In the genomic region with DNA sequence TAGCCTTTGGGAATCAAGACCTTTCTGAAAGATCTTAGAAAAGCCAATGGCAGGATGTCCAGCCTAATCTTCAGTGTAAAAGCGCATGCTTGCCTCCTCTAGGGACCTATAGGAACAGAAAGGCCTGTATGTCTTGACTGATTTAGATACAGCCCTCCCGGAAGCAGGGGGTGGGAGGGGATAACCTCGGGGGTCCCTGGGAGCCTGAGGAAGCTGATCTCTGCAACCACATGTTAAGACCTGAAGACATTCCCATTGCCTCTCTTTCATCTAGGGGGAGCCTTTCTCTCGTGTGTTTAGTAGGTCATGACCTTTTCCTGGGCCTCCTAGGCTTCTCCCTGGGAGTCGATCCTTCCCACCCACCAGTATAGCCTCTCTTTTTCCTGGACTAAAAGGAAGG, we compare ENCODE assay signal across 24 mouse cellular contexts.
DNase-seq lines count a peak whose midpoint lies in the region; ATAC-seq and TF ChIP-seq lines count a peak whose summit lies in the region.
"Had no signal": no experiment of that assay in that cellular context is flagged by ENCODE, and none has a peak within 500 bp of the region (broad histone marks: within the 10 kb centered on the region; RNA-seq: fewer than 3 reads in every experiment).

No protein-coding gene starts in this region.

- H3K36me3 ChIP-seq in forebrain, embryonic 10.5 days (replicated peaks) = no peaks in the 10 kb centered on the region
- no peaks in the 10 kb centered on the region for H3K36me3 ChIP-seq in forebrain, embryonic 12.5 days (replicated peaks)
- no peaks in the 10 kb centered on the region for H3K36me3 ChIP-seq in liver, postnatal 0 days (replicated peaks; ENCODE audit: insufficient read depth, low read length)
- no peaks in the 10 kb centered on the region for H3K36me3 ChIP-seq in liver, embryonic 11.5 days (ENCODE audit: control insufficient read depth, insufficient read depth, low read length)
- H3K36me3 ChIP-seq in limb, embryonic 10.5 days = no peaks in the 10 kb centered on the region
- H3K36me3 ChIP-seq: embryonic facial prominence, embryonic 13.5 days; forebrain, embryonic 15.5 days; heart, embryonic 10.5 days; intestine, embryonic 15.5 days had no signal

- peaks cover 54% of the 10 kb centered on the region for H3K4me1 ChIP-seq in forebrain, embryonic 10.5 days
- peaks cover 25% of the 10 kb centered on the region for H3K4me1 ChIP-seq in forebrain, embryonic 12.5 days
- H3K4me1 ChIP-seq in liver, postnatal 0 days (ENCODE audit: insufficient read depth) = peaks cover 29% of the 10 kb centered on the region
- peaks cover 7% of the 10 kb centered on the region; the same call in 1 of the 2 replicates for H3K4me1 ChIP-seq in liver, embryonic 11.5 days (replicated peaks; ENCODE audit: control insufficient read depth, insufficient read depth, low read length)
- peaks cover 56% of the 10 kb centered on the region for H3K4me1 ChIP-seq in limb, embryonic 10.5 days

- TF ChIP-seq EP300 in liver, postnatal 0 days (IDR thresholded peaks at IDR 0.05; ENCODE audit: low read depth) = no peak

- no peak overlapping the region for H3K9ac ChIP-seq in forebrain, embryonic 12.5 days
- no peak overlapping the region for H3K9ac ChIP-seq in liver, postnatal 0 days (replicated peaks)
- H3K9ac ChIP-seq in liver, embryonic 11.5 days (ENCODE audit: low read depth, low read length) = no peak overlapping the region
- H3K9ac ChIP-seq: embryonic facial prominence, embryonic 13.5 days; forebrain, embryonic 15.5 days; hindbrain, embryonic 14.5 days; intestine, embryonic 15.5 days had no signal

- peaks cover 59% of the 10 kb centered on the region for H3K27me3 ChIP-seq in forebrain, embryonic 10.5 days (ENCODE audit: poor library complexity, severe bottlenecking)
- H3K27me3 ChIP-seq in forebrain, embryonic 12.5 days = peaks cover 13% of the 10 kb centered on the region; the same call in 1 of the 2 replicates
- 0 out of 2 replicates have a peak, but pooled peaks cover 3% of the 10 kb centered on the region for H3K27me3 ChIP-seq in liver, postnatal 0 days (ENCODE audit: insufficient read depth, low read length)
- no peaks in the 10 kb centered on the region for H3K27me3 ChIP-seq in liver, embryonic 11.5 days (replicated peaks; ENCODE audit: control insufficient read depth, insufficient read depth, low read length)
- H3K27me3 ChIP-seq in limb, embryonic 10.5 days (ENCODE audit: low read depth, poor library complexity, severe bottlenecking) = no peaks in the 10 kb centered on the region
- H3K27me3 ChIP-seq: embryonic facial prominence, embryonic 13.5 days; forebrain, embryonic 15.5 days; intestine, embryonic 15.5 days; Patski had no signal

- H3K27ac ChIP-seq in forebrain, embryonic 10.5 days = peak overlapping the region; percentile 16; the same call in 1 of the 2 replicates
- H3K27ac ChIP-seq in forebrain, embryonic 12.5 days = no peak overlapping the region
- no peak overlapping the region for H3K27ac ChIP-seq in liver, postnatal 0 days (ENCODE audit: low read depth)
- no peak overlapping the region for H3K27ac ChIP-seq in liver, embryonic 11.5 days (ENCODE audit: low read depth, low read length)
- peak overlapping the region; percentile 67 for H3K27ac ChIP-seq in limb, embryonic 10.5 days
- H3K27ac ChIP-seq: embryonic facial prominence, embryonic 13.5 days; forebrain, embryonic 15.5 days; heart, embryonic 10.5 days; hindbrain, embryonic 14.5 days; intestine, embryonic 15.5 days had no signal

- H3K4me2 ChIP-seq in forebrain, embryonic 12.5 days = no peak overlapping the region
- peak overlapping the region; percentile 72 for H3K4me2 ChIP-seq in liver, postnatal 0 days (ENCODE audit: low read depth, low read length)
- H3K4me2 ChIP-seq in liver, embryonic 11.5 days = no peak overlapping the region
- H3K4me2 ChIP-seq: embryonic facial prominence, embryonic 13.5 days; forebrain, embryonic 15.5 days; hindbrain, embryonic 14.5 days; intestine, embryonic 15.5 days had no signal

- no peaks in the 10 kb centered on the region for H3K9me3 ChIP-seq in forebrain, embryonic 10.5 days
- H3K9me3 ChIP-seq in forebrain, embryonic 12.5 days = no peaks in the 10 kb centered on the region
- no peaks in the 10 kb centered on the region for H3K9me3 ChIP-seq in liver, postnatal 0 days (ENCODE audit: low read length)
- H3K9me3 ChIP-seq in liver, embryonic 11.5 days (ENCODE audit: control insufficient read depth, low read length) = no peaks in the 10 kb centered on the region
- no peaks in the 10 kb centered on the region for H3K9me3 ChIP-seq in limb, embryonic 10.5 days (replicated peaks)
- H3K9me3 ChIP-seq: embryonic facial prominence, embryonic 13.5 days; forebrain, embryonic 15.5 days; heart, embryonic 10.5 days; intestine, embryonic 15.5 days had no signal

- WGBS in forebrain, embryonic 10.5 days = 27% methylated on average over 5 of the region's 5 CpGs
- WGBS in forebrain, embryonic 12.5 days = 42% methylated on average over 5 of the region's 5 CpGs
- 69% methylated on average over 5 of the region's 5 CpGs for WGBS in liver, postnatal 0 days (ENCODE audit: insufficient replicate concordance)
- 50% methylated on average over 5 of the region's 5 CpGs for WGBS in liver, embryonic 11.5 days
- 20% methylated on average over 5 of the region's 5 CpGs for WGBS in limb, embryonic 10.5 days

- DNase-seq in forebrain, embryonic 10.5 days (ENCODE audit: extremely low spot score, low spot score) = no peak
- no peak for DNase-seq in liver, postnatal 0 days
- no peak for DNase-seq in liver, embryonic 11.5 days (ENCODE audit: low spot score)
- DNase-seq in embryo, embryonic 10.5 days (ENCODE audit: low spot score) = peak; percentile 47
- DNase-seq in limb, embryonic 10.5 days (ENCODE audit: low spot score) = no peak
- no peak for DNase-seq in cerebellum, postnatal 14 days
- no peak for DNase-seq in layer of hippocampus, postnatal 25 days (ENCODE audit: extremely low spot score in 1 of 2, low spot score in 1 of 2)
- DNase-seq: adrenal gland, adult 2 months; adrenal gland, postnatal 25 days; cerebellum, adult 11 months; cerebellum, adult 8-10 months; cerebellum, postnatal 25 days; gastrocnemius, postnatal 10 days; heart, adult 18-20 months; heart, postnatal 10 days; heart, postnatal 4 days had no signal

- no peak for TF ChIP-seq CTCF in liver, postnatal 0 days (IDR thresholded peaks at IDR 0.05; ENCODE audit: low read depth)

- H3K4me3 ChIP-seq in forebrain, embryonic 10.5 days = no peak overlapping the region
- H3K4me3 ChIP-seq in forebrain, embryonic 12.5 days (replicated peaks) = no peak overlapping the region
- peak overlapping the region; percentile 13; the same call in 1 of the 2 replicates for H3K4me3 ChIP-seq in liver, postnatal 0 days (ENCODE audit: low read depth, low read length)
- H3K4me3 ChIP-seq in liver, embryonic 11.5 days (ENCODE audit: low read depth, low read length) = no peak overlapping the region
- H3K4me3 ChIP-seq in limb, embryonic 10.5 days = no peak overlapping the region
- H3K4me3 ChIP-seq: embryonic facial prominence, embryonic 13.5 days; forebrain, embryonic 15.5 days; heart, embryonic 10.5 days; intestine, embryonic 15.5 days had no signal

- ATAC-seq in forebrain, embryonic 12.5 days (ENCODE audit: low FRiP score) = no peak
- no peak for ATAC-seq in liver, postnatal 0 days
- no peak for ATAC-seq in liver, embryonic 11.5 days (replicated peaks; ENCODE audit: low FRiP score)
- ATAC-seq: activated CD4-positive, CD25-positive, alpha-beta regulatory T cell, adult 4 months; forebrain, embryonic 15.5 days; intestine, embryonic 15.5 days; Patski had no signal

Comparison
In these comparisons a context has a peak if more than half of its experiments do, and no peak if none do; other contexts are left out.
1. H3K27ac ChIP-seq: peak in forebrain, embryonic 10.5 days (single experiment) and limb, embryonic 10.5 days (single experiment); none in forebrain, embryonic 12.5 days (single experiment), liver, postnatal 0 days (single experiment) and liver, embryonic 11.5 days (single experiment).